Mouse (Mus musculus) CD8-positive naive resting alpha-beta T cell, adult 2 months (primary cell): ENCODE measurements at regions not wholly inside any gene's neighbourhood (a gene's known extent, or its start where the extent isn't known, plus 50 kb on each side); places are given as distances from the start of the nearest gene placed in this dataset.
A peak's percentile ranks its signal among the peaks of the same experiment; 100 is the strongest.

Experiments used
- DNase-seq, 2 experiments: peaks; one replicate each; pipeline ENCODE4 v3.0.0; 2022; ENCODE audit warnings: low read depth in 2 of 2, low spot score in 2 of 2

DNA sequence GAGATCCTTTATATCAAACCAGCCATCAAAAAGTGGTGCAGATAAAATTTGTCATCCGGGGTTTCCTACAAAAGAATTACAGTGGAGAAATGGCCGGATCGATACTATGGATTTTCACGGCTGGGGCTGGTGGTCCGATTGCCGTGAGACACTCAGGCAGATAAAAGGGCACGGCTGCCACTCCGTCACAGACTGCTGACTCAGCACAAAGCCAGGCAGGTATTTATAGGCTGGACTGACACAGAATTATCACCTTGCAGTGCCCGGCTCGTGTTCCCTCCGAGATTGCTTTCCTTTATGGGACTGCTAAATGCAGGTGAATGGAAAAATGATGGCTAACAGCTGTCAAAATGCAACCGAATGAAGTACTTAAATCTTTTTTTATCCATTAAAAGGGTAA is 199.5 kb upstream of the Zfp64 start:
- no peak for DNase-seq

DNA sequence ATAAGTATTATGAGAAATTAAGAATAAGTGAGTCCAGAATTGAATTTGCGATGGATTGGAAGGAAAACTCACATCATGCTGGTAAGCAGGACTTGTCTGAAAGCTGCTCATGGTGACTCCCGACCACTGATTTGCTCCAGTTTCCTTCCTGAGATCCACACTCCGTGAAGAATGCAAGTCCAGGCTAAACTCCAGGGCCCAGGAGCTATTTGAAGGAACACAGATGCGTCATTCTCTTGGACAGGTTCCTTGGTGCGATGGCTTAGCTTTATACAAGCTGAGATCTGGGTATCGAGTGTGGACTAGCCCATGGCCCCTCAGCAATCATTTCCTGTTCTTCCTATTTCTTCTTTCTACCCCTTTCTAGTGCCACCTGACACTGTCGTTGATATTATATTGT is 192.3 kb upstream of the Zfp64 start:
- no peak for DNase-seq

DNA sequence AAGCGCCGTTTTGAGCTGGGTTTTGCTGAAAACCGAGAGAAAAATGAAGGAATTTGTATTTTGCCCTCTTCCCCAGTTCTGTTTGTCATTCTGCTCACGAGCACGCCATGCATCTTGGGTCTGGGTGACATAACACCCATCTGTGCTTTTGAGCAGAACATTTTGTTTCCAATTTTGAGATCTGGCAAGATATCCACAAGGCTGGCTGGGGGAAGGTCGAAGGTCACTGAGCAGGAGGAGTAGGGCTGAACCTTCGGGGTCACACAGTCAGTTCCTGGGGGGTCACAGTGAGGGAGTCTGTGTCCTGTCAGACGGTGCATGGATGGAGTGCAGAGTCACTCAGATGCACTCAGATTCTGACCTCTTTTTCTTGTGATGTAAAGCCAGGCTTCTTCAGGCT is 186.8 kb upstream of the Zfp64 start:
- DNase-seq, result no peak

DNA sequence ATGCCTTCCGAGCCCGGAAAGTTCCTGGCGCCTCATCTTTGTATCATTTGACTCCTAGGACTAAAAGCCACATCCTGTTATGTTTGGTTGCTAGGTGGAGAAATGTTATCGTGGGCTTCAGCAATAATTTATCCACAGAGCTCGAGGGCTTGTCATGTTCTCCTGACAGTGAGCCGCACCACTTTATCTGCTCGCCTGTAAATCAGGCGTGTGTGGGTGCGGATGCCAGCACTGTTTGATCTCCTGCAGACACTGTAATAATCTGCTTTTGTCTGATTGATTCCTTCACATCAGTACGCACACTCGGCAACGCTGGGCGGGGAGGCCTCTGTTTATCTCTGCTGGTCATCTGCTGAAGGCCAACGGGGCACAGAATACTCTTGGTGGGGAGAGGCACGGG is 178.5 kb upstream of the Zfp64 start:
- DNase-seq, result no peak

DNA sequence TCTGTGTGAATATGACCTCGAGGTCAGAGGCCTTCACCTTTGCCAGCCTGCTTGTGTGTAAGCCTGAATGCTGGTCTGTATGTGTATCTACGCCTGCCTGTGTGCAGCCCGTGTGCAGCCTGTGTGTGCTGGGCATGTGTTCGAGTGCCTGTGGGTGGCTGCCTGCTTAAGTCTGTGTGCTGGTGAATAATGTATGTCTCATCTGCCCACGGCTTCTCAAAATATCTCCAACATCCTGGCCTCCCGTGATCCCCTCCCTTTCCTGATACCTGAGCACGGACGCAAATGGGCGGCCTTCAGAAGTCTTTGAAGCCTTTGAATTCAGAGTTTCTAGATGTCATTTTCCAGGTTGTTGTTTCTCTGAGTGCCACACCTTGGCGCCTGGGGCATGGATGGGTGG is 170.1 kb upstream of the Zfp64 start:
- no peak for DNase-seq

DNA sequence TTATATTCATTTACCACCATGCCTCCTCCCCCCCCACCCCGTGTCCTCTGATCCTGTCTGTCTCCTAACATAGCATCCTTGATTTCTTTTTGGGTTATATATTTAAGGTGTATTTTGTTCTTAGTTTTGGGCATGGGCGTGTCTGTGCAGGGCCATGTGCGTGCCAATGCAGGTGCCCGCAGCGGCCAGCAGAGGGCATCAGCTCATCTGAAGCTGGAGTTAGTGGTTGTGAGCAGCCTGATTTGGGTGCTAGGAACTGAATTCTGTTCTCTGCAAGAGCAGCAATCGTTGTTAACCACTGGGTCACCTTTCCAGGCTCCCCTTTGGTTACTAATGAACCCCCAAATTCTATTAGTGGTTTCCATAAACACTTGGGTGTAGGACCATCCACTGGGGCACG is 167.5 kb upstream of the Zfp64 start:
- no peak for DNase-seq

DNA sequence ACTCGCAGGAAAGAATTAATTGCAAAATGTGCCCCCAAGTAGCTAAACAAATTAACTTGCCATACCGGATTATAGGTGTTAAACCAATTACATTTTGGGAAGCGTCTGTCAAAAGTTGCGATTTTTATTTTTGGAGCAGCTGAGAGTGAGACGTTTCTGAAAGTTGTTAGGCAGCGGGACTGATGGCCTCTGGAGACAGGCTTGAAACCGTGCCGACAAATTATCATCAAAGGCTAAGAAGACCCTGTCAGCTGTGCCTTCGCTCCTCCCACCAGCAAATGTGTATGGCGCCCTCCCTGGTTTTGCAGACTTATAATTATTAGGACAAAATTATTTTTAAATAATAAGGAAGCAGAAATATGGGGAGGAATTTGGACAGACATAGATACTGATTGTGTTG is 161.5 kb upstream of the Zfp64 start:
- no peak for DNase-seq

DNA sequence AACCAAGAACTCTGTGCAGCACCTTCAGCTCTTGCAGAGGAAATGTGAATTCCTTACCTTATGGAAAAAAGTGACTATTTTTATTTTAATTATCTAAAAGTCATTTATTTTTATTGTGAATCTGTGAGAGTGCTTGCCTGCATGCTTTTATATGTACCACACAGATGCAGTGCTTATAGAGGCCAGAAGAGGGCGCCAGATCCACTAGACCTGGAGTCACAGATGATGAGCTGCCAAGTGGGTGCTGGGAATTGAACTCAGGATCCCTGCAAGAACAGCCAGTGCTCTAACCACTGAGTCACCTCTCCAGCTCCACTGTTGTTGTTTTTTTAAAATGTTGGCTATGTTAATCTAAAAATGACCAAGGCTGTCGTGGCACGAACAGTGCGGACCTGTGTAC is 153.7 kb upstream of the Zfp64 start:
- DNase-seq, result no peak

DNA sequence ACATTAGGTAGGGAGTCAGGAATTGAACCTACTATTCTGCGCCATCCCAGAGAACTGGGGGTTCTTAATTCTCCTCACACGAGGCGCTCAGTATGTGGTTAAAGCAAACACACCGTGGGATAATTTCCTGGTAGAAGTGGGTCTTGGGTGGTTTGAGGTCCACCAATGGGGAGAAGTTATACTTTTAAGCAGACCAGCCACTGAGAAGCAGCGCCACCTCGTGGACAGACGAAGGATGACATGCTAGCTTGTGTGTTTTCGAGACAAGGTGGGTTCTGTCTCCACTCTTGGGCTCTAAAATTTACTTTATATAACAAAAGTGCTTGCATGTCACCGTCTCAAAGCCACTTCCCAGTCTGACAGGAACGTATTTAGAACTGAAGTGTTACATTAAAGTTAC is 152.7 kb upstream of the Zfp64 start:
- no peak for DNase-seq

DNA sequence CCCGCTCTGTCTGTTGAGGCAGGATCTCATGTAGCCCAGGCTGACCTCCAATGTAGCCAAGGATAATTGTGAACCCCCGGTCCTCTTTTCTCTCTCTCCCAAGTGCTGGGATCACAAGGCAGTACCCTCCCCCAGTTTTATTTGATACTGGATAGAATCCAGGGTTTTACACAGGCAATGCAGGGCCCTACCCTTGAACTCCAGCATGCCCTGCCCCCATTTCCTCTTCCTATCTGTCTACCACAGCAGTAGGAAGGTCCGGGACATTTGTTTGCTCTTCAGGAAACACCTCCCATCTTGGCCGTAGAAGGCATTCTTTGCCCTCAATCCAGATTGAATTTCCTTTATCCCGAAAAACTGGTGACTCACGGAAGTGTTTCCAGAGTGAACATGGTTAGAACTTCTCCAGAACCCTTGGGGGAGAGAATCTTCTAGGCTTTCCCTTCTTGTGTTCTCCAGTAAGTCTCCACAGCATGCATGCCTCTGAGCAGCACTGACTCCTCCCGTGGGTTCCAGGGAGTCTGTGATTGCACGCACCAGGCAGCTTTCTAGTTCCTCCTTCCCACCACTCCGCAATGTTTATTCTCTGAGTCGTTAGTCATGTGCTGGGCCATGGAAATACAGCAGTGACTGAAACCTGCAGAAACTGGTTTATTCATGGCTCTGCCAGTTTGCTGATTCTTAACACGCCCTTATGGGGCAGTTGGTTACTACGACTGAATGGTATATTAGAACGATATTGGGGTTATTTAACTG is 146.3 kb upstream of the Zfp64 start:
- DNase-seq, result no peak

DNA sequence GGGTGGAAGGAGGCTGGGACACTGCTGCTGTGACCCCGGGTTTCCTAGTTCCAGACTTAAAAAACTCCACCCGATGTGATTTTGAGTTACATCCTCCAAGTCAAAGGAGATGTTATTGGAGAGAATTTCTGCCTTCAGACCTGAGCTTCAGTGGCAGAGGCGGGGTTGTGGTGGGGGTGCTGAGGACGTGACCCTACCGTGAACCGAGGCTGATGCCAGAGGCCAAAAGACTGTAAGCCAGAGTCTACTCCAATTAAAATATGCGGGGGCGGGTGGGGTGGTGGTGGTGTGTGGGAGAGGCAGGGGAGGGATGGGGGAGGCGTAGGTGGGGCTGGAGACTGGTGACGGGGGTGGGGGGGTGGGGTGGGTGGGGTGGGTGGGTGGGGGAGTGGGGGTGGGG is 145.1 kb upstream of the Zfp64 start:
- no peak for DNase-seq

DNA sequence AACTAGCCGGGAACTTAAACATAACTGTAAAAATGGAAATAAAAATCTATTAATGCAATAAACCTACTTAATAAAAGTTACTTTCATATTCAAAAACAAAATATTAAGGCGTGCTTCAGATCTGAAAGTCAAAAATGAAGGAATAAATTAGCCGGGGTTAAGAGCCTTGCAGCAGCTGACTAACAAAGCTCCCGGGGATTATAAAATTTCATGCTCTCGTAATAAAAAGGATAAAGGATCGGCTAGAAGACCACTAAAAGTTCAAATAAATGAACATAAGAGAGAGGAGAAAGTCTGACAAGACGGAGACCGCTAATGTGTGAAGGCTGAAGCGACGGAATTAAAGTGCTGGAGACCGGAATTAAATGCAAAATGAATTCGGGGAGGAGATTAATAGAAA is 144.3 kb upstream of the Zfp64 start:
- DNase-seq, result no peak

DNA sequence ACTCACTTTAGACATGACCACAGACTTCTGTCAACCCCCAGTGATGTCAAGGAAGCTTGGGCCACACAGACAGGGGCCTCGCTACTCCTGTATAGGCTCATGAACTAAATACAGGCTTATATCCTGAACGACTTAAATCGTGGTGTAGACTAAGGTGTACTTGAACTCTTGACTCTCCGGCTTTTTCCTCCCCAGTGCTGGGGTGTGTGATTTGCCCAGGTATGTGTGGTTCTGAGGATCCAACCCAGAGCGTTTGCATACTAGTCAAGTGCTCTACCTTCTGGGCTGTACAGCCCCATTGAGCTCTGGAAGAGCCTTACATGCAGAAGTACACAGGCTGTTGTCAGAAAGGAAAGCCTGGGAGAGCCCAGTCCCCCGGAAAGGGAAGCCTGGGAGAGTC is 143.2 kb upstream of the Zfp64 start:
- no peak for DNase-seq

DNA sequence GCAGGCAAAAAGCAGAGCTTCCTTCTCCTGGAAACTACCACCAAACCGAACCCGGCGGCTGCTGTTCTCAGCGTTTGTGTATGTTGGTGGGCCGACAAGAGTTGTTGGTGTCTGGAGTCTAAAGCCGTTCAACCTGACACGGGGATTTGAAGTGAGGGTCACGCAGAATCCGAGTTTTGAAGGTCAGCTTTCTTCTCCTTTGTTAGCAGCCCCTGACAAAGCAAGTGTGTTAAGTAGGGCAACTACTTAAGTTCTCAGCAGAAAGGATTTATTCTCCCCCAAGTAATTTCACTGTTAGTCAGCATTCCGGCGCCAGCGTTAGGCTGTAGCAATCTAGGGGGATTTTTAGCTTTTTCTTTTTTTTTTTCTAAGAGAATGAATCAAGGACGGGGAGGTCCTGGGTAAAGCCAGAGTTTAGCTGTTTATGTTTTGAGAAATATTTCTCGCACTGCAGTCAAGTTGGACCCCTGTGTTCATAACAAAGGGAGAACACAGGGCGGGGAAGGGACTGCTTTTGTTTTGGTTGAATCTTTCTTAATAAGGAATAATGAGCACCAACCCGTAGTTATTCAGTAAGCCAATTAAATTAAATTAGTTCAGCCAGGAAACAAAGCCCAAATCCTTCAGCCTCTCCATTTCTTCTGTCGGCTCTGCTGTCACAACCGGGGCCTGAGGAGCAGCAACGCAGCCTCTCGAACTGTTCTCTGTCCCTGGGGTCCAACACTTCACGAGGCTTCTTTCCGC is 138.8 kb upstream of the Zfp64 start:
- DNase-seq, result no peak

DNA sequence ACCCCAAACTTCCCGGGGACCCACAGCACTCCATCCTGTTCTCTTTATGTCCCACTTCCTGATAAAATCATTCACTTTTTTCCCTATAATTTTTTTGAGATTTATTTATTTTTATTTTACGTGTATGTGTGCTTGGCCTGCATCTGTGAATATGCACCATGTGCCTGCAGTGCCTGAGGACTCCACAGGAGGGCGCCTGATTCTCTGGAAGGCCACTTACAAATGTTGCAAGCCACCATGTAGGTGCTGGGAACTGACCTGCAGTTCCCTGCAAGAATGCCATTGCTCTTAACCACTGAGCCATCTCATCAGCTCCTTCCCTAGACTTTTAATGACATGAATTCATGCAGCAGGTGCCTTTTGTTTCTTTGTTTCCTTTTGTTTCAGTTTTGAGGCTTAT is 134.9 kb upstream of the Zfp64 start:
- DNase-seq, result no peak

DNA sequence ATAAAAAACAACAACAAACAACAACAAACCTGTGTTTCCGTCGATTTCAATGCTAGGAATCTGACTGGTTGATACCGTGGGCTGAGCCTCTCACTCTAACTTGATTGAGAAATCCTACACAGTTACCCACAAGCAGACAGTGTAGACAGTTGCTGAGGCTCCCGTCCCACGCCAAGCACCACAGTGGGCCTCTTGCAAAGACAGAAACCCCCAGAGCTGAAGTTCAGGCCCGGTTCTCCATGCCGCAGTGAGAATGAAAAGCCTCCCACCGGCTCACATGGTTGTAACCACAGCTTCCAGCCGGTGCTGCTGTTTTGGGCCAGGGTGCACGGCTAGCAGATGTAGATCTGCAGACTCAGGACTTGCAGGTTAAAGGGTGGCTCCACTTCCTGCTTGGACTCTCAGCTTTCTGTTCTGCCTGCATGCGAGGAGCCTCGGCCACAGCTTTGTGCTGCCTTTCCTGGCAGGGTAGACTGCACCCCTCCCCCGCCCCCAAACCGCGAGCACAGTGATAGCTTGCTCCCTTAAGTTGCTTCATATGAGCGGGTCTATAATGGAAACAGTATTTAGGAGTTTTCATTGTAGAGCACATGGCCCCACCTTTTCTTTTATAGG is 133.6 kb upstream of the Zfp64 start:
- no peak for DNase-seq

DNA sequence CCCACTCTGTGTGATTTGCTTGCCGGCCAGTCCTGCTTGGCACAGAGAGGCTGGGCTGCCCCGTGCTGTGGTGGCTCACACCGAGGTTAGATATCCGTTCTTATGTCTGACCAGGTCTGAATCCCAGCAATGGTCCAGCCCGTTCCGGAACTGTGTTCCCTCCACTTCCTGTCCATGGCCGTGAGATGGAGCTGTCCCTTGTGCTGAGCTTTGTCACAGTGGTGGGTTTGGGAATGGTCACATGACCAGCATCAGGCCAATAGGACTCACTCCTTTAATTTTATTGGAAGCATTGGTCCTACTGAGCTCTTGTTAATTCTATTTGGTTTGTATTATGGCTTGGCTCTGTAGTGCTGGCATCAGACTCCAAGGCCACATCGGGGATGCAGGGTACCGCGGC is 132.9 kb upstream of the Zfp64 start:
- no peak for DNase-seq

DNA sequence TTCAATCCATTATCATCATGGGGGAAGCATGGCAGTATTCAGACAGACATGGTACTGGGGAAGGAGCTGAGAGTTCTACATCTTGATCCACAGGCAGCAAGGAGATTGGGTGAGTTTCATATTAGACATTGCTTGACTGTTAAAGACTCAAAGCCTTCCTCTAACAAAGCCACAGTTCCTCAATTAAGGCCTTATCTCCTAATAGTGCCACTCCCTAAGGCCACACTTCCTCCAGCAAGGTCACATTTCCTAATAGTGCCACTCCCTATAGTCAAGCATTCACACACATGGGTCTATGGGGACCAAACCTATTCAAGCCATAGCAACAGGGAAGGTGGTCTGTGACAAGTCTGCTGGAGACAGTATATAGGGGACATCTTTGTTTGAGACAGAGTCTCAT is 115.9 kb upstream of the Zfp64 start:
- no peak for DNase-seq

DNA sequence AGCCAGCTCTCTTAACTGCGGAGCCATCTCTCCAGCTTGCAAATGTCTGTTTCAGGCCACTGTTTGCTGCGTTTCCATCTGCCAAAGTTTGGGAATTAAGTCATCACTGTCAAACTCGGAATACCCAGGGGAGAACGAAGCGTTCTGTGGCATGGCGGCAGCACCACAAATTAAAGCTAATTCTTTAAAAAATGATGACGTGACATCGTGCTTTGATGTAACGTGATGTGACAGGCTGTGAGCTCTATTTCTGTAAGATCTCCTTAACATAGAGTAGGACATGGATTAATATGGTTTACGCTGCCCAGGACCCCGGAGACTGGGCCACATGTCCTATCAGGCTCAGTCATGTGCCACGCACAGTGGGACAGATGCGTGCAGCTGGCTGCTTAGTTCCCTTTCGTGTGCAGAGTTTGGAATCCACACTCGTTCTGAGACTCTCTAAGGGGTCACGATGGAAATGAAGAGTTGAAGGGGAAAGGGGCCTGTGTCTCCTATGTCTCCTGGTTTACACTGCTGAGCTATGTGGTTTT is 109.8 kb upstream of the Zfp64 start:
- DNase-seq, result no peak

DNA sequence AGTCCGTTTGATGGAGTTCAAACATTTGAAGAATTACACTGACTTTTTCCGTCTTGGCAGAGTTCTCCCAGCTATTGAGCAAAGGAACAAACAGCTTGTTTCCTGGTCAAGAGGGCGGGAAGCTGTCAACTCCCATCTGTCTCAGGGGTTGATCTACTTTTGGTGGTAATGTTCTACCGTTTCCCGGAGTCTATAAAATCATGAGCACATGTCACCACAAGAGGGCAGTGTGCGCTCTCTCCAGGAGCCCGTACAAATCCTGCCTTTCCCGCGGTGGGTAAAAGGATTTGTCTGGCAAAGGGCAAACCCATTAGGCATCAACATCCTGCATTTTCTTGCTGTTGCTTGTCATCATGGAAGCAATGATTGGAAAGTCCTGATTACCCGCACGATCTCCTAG is 106.1 kb upstream of the Zfp64 start:
- peak in 1 of 2 experiments; percentile 8 for DNase-seq

DNA sequence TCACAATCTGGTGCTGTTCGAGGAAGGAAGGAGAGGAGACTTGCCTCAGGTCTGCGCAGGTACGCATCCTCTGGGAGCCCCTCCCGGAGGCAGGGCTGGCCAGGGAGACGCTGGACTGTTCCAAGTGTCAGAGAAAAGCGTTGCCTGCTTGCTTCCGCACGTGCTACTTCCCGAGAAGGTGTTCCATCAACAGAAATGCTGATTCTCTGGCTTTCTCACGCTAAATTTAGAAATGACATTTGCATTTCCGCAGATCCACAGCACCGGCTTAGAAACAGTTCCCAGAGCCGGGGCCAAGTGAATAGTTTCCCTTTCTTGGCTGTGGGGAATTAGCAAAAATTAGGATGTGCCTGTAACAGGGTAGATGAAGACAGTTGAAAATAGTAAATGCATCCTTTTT is 105.1 kb upstream of the Zfp64 start:
- no peak for DNase-seq

DNA sequence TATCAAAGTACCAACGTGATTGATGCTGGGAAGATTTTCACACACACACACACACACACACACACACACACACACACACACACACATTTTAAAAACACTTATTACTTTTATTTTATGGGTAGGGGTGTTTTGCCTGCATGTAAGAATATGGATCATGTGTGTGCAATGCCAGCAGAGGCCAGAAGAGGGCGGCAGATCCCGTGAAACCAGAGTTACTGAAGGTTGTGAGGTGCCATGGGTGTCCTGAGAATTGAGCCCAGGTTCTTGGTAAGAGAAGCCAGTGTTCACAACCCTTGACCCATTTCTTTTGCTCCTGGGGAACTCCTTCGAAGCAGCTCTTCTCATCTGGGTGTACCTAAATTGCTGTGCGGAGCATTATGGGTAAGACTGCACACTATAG is 102.4 kb upstream of the Zfp64 start:
- no peak for DNase-seq
